Mouse (Mus musculus) midbrain, embryonic 10.5 days (tissue): Measurements from ENCODE around the gene Memo1. TPM values are rescaled to one million over a fixed set of nuclear protein-coding genes. Genes with fewer than 3 reads are reported as not detected.
"Not testable (repeated sequence)": the region's sequence is repeated elsewhere in the genome, so short reads cannot be mapped to it uniquely, and the experiment has no call there.

ENCODE experiments used
- DNase-seq: peaks from one replicate; pipeline ENCODE4 v3.0.0-alpha.2; 2017; ENCODE audit warnings: low spot score
- H3K27ac ChIP-seq: fragments of 300-500 bp; sonication (generic); replicated peaks from 2 replicates; pipeline ENCODE4 v1.5.1; 2016; ENCODE audit warnings: mild to moderate bottlenecking
- H3K27me3 ChIP-seq: fragments of 300-500 bp; sonication (generic); 2 replicates; pipeline ENCODE4 v1.6.1; 2016; ENCODE audit warnings: low read depth, mild to moderate bottlenecking; ENCODE audit not compliant: poor library complexity, severe bottlenecking
- H3K36me3 ChIP-seq: fragments of 300-500 bp; sonication (generic); 2 replicates; pipeline ENCODE4 v1.6.1; 2016; ENCODE audit warnings: mild to moderate bottlenecking, moderate library complexity
- H3K4me1 ChIP-seq: fragments of 300-500 bp; sonication (generic); 2 replicates; pipeline ENCODE4 v1.6.1; 2016
- H3K4me3 ChIP-seq: fragments of 300-500 bp; sonication (generic); 2 replicates; pipeline ENCODE4 v1.5.1; 2016; ENCODE audit warnings: mild to moderate bottlenecking, moderate library complexity
- H3K9me3 ChIP-seq: fragments of 300-500 bp; sonication (generic); replicated peaks from 2 replicates; pipeline ENCODE4 v1.6.1; 2016; ENCODE audit warnings: mild to moderate bottlenecking
- WGBS: fragments of 180-500 bp; shearing (Covaris S2); methylation state at CpG from one replicate; pipeline ENCODE4 v1.1.7; 2016; 5-methylcytosine and 5-hydroxymethylcytosine counted together
- polyA plus RNA-seq: library from polyadenylated mRNA; unstranded; fragments of >200 nt; fragmentation: Nextera tagmentation; extraction: Ambion mirVana; gene quantifications from 2 replicates; pipeline ENCODE4 v1.2.1, GENCODE M21; 2016

The Memo1 gene
- polyA plus RNA-seq, 1 experiment from 2014 or later = 99.8 TPM

DNA sequence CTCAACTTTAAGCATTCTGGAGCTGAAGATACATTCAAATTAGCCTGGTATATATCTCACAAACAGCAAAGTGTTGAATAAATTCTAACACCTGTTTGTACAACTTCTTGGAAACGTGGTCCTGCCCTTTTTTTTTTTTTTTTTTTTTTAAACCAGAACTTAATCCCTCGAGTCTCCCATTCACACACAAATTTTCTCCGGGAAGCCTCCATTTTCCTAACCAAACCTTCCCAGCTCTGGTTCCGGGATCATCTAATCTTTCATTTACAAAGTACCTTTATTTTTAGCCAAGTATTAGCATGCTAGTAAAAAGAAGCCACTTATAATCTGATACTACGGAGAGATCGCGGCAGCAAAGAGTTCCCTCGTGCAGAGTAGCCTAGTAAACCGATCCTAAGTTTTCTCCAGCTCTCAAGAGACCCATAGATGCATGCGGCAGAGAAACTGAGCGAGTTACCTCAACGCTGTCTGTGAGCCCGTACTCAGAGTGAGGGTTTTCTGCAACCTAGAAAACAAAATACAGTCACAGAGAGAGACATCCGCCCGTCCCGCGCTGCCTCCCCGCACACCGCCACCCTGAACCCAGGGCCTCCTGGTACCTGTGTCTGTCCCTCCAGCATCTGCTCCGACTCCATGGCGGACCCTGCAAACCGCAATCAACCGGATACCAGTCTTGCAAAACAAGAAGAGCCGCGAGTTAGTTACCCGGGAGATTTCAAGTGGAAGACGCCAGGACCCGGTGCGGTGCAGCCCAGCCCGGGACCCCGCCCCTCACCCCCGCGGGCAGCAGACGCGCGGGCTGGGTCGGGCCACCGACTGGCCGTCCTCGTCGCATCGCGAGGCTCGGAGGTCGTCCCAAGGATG lies 20.4 kb upstream of the Memo1 start:
- no peak for DNase-seq
- Histone ChIP-seq H3K4me3 (peak overlapping the region; percentile 90), H3K4me1 (peaks cover 18% of the 10 kb centered on the region), H3K27me3 (no peaks in the 10 kb centered on the region), H3K9me3 (no peaks in the 10 kb centered on the region), H3K27ac (peak overlapping the region; percentile 95), H3K36me3 (peaks cover 36% of the 10 kb centered on the region)
- WGBS = under 1% methylated on average over 45 of the region's 45 CpGs

DNA sequence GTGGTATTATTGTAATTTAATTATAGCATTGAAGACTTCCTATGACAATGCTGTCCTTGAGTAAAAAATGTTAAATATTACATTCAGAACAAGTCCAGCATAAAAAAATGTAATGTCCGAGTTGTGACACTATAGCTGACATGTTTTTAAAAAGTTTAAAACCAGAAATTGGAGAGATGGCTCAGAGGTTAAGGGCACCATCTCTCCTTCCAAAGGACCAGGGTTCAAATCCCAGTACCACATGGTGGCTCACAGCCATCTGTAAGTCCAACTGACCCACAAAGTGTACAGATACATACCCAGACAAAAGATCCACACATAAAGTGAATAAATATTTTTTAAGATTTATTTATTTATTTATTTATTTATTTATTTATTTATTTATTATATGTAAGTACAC lies 10.7 kb upstream of the Memo1 start:
- Histone ChIP-seq H3K9me3 (no peaks in the 10 kb centered on the region), H3K4me1 (no peaks in the 10 kb centered on the region), H3K27me3 (no peaks in the 10 kb centered on the region), H3K27ac (no peak overlapping the region), H3K36me3 (peaks cover 96% of the 10 kb centered on the region), H3K4me3 (no peak overlapping the region)
- WGBS = 81% methylated on average over 1 of the region's 1 CpGs
- DNase-seq = no peak

DNA sequence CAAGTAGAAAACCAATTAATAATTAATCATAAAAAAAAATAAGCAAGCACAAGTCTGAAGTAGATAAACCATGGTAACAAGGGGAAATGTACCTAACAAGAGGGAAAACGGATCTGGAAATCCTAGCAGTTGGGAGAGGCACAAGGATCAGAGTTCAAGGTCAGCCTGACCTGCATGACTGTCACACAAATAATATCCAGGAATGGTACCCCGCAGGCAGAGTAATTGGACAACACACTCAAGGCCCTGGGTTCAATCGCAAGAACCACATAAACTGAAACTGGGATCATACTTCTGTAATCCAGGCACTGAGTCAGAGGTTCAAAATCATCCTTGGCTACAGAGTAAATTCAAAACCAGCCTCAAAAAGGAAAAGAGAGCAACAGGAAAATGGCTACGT lies 10.3 kb upstream of the Memo1 start:
- 94% methylated on average over 4 of the region's 4 CpGs for WGBS
- Histone ChIP-seq H3K9me3 (no peaks in the 10 kb centered on the region), H3K36me3 (peaks cover 96% of the 10 kb centered on the region), H3K27me3 (no peaks in the 10 kb centered on the region), H3K4me3 (no peak overlapping the region), H3K4me1 (no peaks in the 10 kb centered on the region), H3K27ac (no peak overlapping the region)
- no peak for DNase-seq

DNA sequence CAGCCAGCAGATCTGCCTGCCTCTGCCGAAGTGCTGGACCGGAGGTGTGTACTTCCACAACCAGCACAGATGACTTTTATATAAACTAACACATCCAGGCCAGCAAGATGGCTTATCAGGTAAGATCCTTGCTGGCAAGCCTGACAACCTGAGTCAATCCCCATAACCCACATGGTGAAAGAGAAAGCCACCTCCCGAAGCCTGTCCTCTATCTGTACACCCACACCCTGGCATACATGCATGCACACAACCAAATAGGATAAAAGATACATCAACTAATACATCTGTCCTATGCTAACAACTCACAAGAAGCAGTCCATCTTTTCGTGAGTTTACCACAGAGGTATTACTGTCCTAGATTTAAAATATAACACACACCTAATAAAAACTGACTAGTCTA lies 8.7 kb upstream of the Memo1 start:
- Histone ChIP-seq H3K36me3 (peaks cover 96% of the 10 kb centered on the region), H3K4me1 (no peaks in the 10 kb centered on the region), H3K9me3 (no peaks in the 10 kb centered on the region), H3K4me3 (no peak overlapping the region), H3K27ac (no peak overlapping the region), H3K27me3 (no peaks in the 10 kb centered on the region)
- no peak for DNase-seq
- 91% methylated on average over 4 of the region's 4 CpGs for WGBS

DNA sequence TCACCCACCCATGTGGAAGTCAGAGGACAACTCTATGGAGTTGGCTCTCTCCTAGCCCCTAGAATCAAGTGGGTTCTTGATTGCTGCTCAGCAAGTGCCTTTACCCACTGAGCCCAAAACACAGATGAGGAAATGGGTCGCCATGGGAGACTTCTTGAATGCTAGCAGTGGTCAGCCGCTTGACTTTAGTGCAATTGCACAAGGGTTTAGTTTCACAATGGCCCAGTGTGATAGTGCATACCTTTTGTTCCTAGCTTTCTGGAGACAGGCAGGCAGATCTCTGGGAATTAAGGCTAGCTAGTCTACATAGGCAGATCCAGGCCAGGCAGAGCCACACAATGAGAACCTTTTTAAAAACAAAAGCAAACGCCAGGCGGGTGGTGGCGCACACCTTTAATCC lies 4.8 kb upstream of the Memo1 start:
- H3K9me3 ChIP-seq = no peaks in the 10 kb centered on the region
- DNase-seq = no peak
- H3K4me3 ChIP-seq = no peak overlapping the region
- H3K27me3 ChIP-seq = no peaks in the 10 kb centered on the region
- H3K27ac ChIP-seq = no peak overlapping the region
- H3K36me3 ChIP-seq = peaks cover 74% of the 10 kb centered on the region
- no peaks in the 10 kb centered on the region for H3K4me1 ChIP-seq
- 88% methylated on average over 5 of the region's 5 CpGs for WGBS

DNA sequence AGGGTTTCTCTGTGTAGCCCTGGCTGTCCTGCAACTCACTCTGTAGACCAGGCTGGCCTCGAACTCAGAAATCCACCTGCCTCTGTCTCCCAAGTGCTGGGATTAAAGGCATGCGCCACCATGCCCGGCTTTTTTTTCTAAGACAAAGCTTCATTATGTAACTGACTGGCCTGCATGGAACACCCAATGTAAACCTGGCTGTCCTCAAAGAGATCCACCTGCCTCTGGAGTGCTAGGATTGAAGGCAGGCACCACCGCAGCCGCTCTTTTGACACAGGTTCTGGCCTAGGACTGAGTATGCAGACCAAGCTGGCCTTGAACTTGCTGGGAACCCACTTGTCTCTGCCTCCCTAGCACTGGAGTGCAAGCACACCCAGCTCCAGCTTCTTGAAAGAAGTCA lies 1.7 kb upstream of the Memo1 start:
- H3K27ac ChIP-seq, H3K27me3 ChIP-seq, H3K9me3 ChIP-seq, DNase-seq, H3K4me3 ChIP-seq: not testable (repeated sequence)
- WGBS = 90% methylated on average over 5 of the region's 5 CpGs
- H3K36me3 ChIP-seq = peaks cover 44% of the 10 kb centered on the region
- H3K4me1 ChIP-seq = peaks cover 16% of the 10 kb centered on the region

DNA sequence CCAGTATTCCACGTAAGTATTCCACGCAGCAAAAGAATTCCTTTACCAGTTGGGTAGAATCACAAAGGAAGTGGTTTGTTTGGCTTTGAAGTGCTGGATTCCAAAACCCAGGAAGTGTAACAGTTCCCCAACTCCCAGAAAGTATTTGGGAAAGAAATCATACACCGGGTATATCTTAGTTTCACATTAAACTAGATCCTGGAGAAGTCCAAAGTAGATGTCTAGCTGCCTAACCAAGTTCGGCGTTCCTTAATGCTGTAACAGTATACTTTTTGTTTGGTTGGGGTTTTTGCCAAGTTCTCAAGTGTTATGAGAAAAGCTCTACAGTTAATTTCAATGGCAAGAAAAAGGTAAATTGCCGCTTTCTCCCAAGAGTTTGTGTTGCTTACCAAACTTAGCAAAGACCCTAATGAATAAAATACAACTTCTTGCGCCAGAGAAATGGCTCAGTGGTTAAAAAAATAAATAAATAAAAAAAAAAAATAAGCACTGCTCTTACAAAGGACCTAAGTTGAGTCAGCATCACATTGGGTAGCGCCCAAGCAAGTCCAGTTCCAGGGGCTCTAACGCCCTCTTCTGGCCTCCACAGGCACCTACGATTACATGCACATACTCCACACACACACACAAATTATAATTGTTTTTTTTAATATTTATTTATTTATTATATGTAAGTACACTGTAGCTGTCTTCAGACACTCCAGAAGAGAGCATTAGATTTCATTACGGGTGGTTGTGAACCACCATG lies 929 bp upstream of the Memo1 start:
- peak overlapping the region; percentile 97 for H3K4me3 ChIP-seq
- 51% methylated on average over 11 of the region's 11 CpGs for WGBS
- H3K27ac ChIP-seq = peak overlapping the region; percentile 99
- peaks cover 21% of the 10 kb centered on the region for H3K4me1 ChIP-seq
- DNase-seq = no peak
- no peaks in the 10 kb centered on the region for H3K27me3 ChIP-seq
- H3K9me3 ChIP-seq = no peaks in the 10 kb centered on the region
- peaks cover 37% of the 10 kb centered on the region for H3K36me3 ChIP-seq

DNA sequence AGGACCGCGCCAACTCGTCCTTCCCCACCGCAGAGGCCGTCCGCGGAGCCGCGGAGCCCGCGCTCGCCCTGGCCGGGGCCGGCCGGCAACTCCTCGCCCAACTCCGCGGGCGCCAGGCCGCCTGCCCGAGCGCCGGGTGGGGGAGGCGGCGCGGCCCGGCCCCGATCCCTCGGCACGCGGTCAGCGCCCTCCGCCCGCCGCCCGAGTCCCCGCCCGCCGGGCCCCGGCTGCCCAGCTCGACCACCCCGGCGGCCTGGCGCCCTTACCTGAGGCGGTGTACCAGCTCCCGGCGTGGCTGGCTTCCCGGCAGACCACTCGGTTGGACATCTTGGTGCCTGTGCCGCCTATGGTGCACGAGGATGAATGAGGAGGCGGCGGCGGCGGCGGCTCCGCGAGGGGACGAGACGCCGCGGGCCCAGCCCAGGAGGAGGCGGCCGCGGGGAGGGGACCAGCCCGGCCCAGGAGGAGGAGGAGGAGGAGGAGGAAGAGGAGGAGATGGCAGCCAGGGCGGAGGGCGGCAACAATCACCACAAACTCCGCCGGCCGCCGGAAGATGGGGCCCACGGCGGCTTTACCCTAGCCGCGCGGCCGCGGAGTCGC lies 795 bp downstream of the Memo1 start:
- peak overlapping the region; percentile 97 for H3K4me3 ChIP-seq
- DNase-seq = peak; percentile 83
- no peaks in the 10 kb centered on the region for H3K27me3 ChIP-seq
- under 1% methylated on average over 70 of the region's 80 CpGs for WGBS
- peaks cover 27% of the 10 kb centered on the region for H3K4me1 ChIP-seq
- peaks cover 20% of the 10 kb centered on the region for H3K36me3 ChIP-seq
- H3K9me3 ChIP-seq = no peaks in the 10 kb centered on the region
- H3K27ac ChIP-seq = peak overlapping the region; percentile 99

DNA sequence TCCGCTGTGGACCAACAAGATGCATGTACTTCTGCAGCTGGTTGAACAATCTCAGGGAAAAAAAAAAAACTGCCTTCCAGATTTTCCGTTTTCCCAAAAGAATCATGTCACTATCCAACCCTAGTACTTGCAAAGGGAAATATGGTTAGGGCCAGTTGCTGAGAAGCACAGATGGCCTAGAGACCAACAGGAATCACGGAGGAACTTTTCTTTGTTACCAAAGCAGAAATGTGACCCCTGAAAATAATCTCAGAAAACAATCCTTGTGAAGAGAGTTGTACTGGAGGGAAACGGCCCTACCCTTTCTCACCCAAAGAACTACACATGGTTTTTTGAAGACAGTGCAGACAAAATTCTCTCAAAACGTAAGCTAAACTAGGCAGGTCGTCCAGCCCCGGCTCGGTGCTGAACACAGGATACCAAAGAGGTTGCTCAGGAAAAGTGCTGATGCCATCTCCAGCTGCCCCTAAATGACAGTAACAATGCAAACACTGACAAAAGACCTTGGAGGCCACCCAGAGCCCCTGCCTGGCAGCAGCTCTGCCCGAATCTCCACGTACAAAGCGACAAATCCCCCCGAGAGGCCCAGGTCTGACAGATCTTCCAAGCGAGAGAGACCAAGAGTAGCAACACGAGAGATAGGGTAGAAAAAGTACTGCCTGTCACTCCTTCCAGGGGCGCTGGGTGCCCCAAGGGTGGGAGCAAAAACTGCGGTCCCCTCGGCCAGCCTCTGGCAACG lies 1.5 kb downstream of the Memo1 start:
- no peaks in the 10 kb centered on the region for H3K27me3 ChIP-seq
- peak; percentile 65 for DNase-seq
- WGBS = 3% methylated on average over 18 of the region's 18 CpGs

DNA sequence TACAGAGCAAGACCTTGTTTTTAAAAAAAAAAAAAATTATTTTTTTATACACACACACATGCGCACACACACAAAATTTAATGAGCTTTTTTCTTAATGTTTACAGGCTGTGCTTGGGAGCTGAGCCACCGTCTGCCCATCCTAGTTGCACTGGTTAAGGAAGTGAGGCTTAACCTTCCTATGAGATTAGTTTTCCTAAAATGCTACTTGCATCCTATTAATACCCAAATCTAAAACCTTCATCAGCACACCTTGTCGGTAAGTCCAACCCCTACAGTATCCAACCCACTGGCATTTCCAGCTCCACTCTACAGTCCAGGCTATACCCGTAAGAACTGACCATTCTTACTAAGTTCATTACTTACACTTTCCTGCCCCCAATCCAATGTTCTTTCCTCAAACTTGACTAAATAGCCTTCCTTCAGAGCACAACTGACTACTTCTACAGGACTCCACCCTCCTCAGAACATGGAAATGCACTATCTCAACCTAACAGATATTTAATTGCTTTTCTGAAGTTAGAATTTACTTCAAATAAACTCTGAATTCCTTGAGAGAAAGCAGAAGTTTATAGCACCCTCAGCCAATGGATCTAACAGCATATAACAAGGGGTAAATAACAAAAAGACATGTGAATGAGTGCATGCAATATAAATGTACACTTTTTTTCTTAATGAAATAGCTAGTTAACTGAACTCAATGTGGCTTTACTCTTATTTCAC lies 3.5 kb downstream of the Memo1 start:
- Histone ChIP-seq H3K4me1 (peaks cover 27% of the 10 kb centered on the region), H3K27ac (no peak overlapping the region), H3K36me3 (peaks cover 20% of the 10 kb centered on the region), H3K27me3 (no peaks in the 10 kb centered on the region), H3K9me3 (peaks cover 18% of the 10 kb centered on the region), H3K4me3 (no peak overlapping the region)
- 90% methylated on average over 4 of the region's 4 CpGs for WGBS
- no peak for DNase-seq

More for the DNA sequence above, 1.5 kb downstream of the Memo1 start:
- Histone ChIP-seq H3K27ac (peak overlapping the region; percentile 99), H3K4me3 (peak overlapping the region; percentile 97), H3K36me3 (peaks cover 17% of the 10 kb centered on the region), H3K4me1 (peaks cover 27% of the 10 kb centered on the region), H3K9me3 (peaks cover 4% of the 10 kb centered on the region)

DNA sequence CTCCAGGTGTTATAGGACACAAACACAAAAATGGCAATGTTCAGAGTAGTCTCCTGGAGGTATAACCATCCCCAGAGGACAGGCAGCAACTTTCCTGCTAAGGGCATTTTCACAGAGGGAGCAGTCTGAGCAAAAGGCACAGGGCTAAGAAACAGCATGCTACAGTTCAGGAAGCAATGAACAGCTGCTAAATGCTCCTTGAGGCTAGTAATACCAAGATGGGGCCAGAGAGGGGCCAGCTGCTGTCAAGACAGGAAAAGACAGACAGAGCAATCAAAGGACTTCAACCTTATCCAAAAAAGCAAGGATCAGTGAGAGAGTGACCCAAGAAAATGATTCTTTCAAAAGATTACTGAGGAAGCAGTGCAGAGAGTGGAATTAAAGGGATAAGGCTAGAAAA lies 4.5 kb downstream of the Memo1 start:
- no peak overlapping the region for H3K4me3 ChIP-seq
- no peak overlapping the region for H3K27ac ChIP-seq
- H3K4me1 ChIP-seq = peaks cover 27% of the 10 kb centered on the region
- H3K9me3 ChIP-seq = peaks cover 18% of the 10 kb centered on the region
- no peaks in the 10 kb centered on the region for H3K27me3 ChIP-seq
- H3K36me3 ChIP-seq = peaks cover 20% of the 10 kb centered on the region
- no peak for DNase-seq

DNA sequence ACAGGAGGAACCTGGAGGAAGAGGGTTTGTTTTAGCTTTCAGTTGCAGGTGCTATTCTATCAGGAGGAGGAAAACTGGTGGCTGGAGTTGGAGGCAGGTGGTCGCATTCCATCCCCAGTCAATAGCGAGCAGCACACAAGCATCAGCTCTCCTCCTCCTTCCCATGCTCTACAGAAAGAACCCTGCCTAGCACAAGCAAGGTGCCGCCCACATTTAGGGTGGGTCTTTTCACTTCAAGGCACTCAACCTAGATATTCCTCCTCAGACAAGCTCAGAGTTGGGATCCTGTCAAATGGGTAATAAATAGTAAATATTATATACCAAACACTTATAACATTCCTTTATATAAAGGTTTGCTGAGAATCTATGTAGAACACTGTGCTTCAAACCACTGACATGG lies 5.1 kb downstream of the Memo1 start:
- WGBS = 84% methylated on average over 3 of the region's 3 CpGs
- H3K27ac ChIP-seq = no peak overlapping the region
- H3K36me3 ChIP-seq = peaks cover 20% of the 10 kb centered on the region
- no peak for DNase-seq
- no peak overlapping the region for H3K4me3 ChIP-seq
- H3K27me3 ChIP-seq = no peaks in the 10 kb centered on the region
- peaks cover 18% of the 10 kb centered on the region for H3K9me3 ChIP-seq
- H3K4me1 ChIP-seq = peaks cover 27% of the 10 kb centered on the region
